Mouse (Mus musculus): Measurements from ENCODE around the gene Rsc1a1.

- TF ChIP-seq POLR2A (IDR thresholded peaks at IDR 0.05; ENCODE audit: control insufficient read depth in 1 of 2, insufficient read depth in 1 of 2, low read depth in 1 of 2, low read length in 2 of 2, poor library complexity in 1 of 2) = no peak
- no peak for TF ChIP-seq SMC3 (IDR thresholded peaks at IDR 0.05; ENCODE audit: low read depth, low read length)
These were observed 15.3 kb downstream of the Rsc1a1 start for GRCm38 (mm10) chr4:141669898-141670712.
